ENCODE assay signal across 13 mouse cellular contexts in genomic region chr3:100485390-100486132, GRCm38 (mm10). TPM values are rescaled to one million over a fixed set of nuclear protein-coding genes. Genes with fewer than 3 reads are reported as not detected.
A peak's percentile ranks its signal among the peaks of the same experiment; 100 is the strongest.
DNase-seq lines count a peak whose midpoint lies in the region; ATAC-seq lines count a peak whose summit lies in the region.
"Had no signal": no experiment of that assay in that cellular context is flagged by ENCODE, and none has a peak within 500 bp of the region (broad histone marks: within the 10 kb centered on the region; RNA-seq: fewer than 3 reads in every experiment).

No protein-coding gene starts in this region.

- H3K27ac ChIP-seq in heart, embryonic 14.5 days (replicated peaks in 1 of 2; ENCODE audit: control insufficient read depth in 1 of 2, insufficient read depth in 1 of 2, low read depth in 2 of 2, low read length in 2 of 2): no peak overlapping the region
- H3K27ac ChIP-seq in stomach, embryonic 15.5 days: no peak overlapping the region
- H3K27ac ChIP-seq: heart, adult 2 months; midbrain, embryonic 10.5 days had no signal

- ATAC-seq in heart, embryonic 14.5 days (ENCODE audit: insufficient number of reproducible peaks, insufficient read depth, low FRiP score, low read depth): no peak
- ATAC-seq in stomach, embryonic 15.5 days (ENCODE audit: insufficient read depth, low FRiP score, low read depth): no peak
- ATAC-seq: forebrain, embryonic 16.5 days had no signal

- H3K4me3 ChIP-seq in heart, embryonic 14.5 days (ENCODE audit: control insufficient read depth in 1 of 2, insufficient read depth in 1 of 2, low read depth in 1 of 2, low read length in 2 of 2): no peak overlapping the region
- H3K4me3 ChIP-seq in stomach, embryonic 15.5 days (replicated peaks): peak overlapping the region; percentile 13; the same call in 1 of the 2 replicates
- H3K4me3 ChIP-seq: heart, adult 2 months; midbrain, embryonic 10.5 days had no signal

- H3K4me1 ChIP-seq in heart, embryonic 14.5 days (ENCODE audit: control insufficient read depth in 2 of 2, insufficient read depth in 2 of 2, low read length in 2 of 2): peaks cover 5 to 7% of the 10 kb centered on the region in 2 experiments; a peak in 1 of 4 replicates
- H3K4me1 ChIP-seq in stomach, embryonic 15.5 days: peaks cover 13% of the 10 kb centered on the region; the same call in 1 of the 2 replicates

- peaks cover 30% of the 10 kb centered on the region for H3K27me3 ChIP-seq in heart, embryonic 14.5 days (ENCODE audit: control insufficient read depth, insufficient read depth, low read length)
- H3K27me3 ChIP-seq in stomach, embryonic 15.5 days (replicated peaks): peaks cover 8% of the 10 kb centered on the region; the same call in 1 of the 2 replicates

- H3K4me2 ChIP-seq in heart, embryonic 14.5 days (ENCODE audit: low read length): no peak overlapping the region; the same call in 1 of the 2 replicates
- peak overlapping the region; percentile 30; the same call in 1 of the 2 replicates for H3K4me2 ChIP-seq in stomach, embryonic 15.5 days

- 0 out of 2 replicates have a peak overlapping the region, but pooled peaks have one; percentile 4 for H3K9ac ChIP-seq in heart, embryonic 14.5 days (ENCODE audit: low read length)
- no peak overlapping the region for H3K9ac ChIP-seq in stomach, embryonic 15.5 days

- H3K9me3 ChIP-seq in heart, embryonic 14.5 days (ENCODE audit: control insufficient read depth, low read length): no peaks in the 10 kb centered on the region
- H3K9me3 ChIP-seq in stomach, embryonic 15.5 days: no peaks in the 10 kb centered on the region
- H3K9me3 ChIP-seq: midbrain, embryonic 10.5 days had no signal

- no peaks in the 10 kb centered on the region for H3K36me3 ChIP-seq in heart, embryonic 14.5 days (ENCODE audit: control insufficient read depth, insufficient read depth, low read length)
- no peaks in the 10 kb centered on the region for H3K36me3 ChIP-seq in stomach, embryonic 15.5 days
- H3K36me3 ChIP-seq: midbrain, embryonic 10.5 days had no signal

- no peak for DNase-seq in heart, adult 11 months
- peak; percentile 24 for DNase-seq in retina, postnatal 1 day
- no peak for DNase-seq in retina, embryonic 14.5 days (ENCODE audit: low spot score)
- DNase-seq in kidney, postnatal 14 days: peak; percentile 42
- DNase-seq in right cerebral cortex, adult 18-20 months: no peak
- DNase-seq in urinary bladder, adult 2 months (ENCODE audit: low spot score): no peak
- DNase-seq: heart, adult 2 months; left cerebral cortex, postnatal 4 days; thymus, adult 2 months had no signal

- 47% methylated on average over 11 of the region's 11 CpGs for WGBS in heart, embryonic 14.5 days
- WGBS in stomach, embryonic 15.5 days: 51% methylated on average over 11 of the region's 11 CpGs

RNA-seq across cellular contexts. Expression of gene Tent5c, which starts 3.6 kb away (rescaled TPM):
- 7.7 and 14.8 TPM in 2 replicates for polyA plus RNA-seq in heart, embryonic 14.5 days (2014; fragmentation: Nextera tagmentation; extraction: Ambion mirVana)
- polyA plus RNA-seq in stomach, embryonic 15.5 days (2015; fragmentation: Nextera tagmentation; extraction: Ambion mirVana): 22.6 and 26.0 TPM in 2 replicates
- polyA plus RNA-seq in urinary bladder, adult 2 months (2012; rRNA removed): 1.7 and 1.9 TPM in 2 replicates

Comparison
In these comparisons a context has a peak if more than half of its experiments do, and no peak if none do; other contexts are left out.
1. DNase-seq: peak in retina, postnatal 1 day (single experiment) and kidney, postnatal 14 days (single experiment); none in heart, adult 11 months (single experiment), retina, embryonic 14.5 days (single experiment), right cerebral cortex, adult 18-20 months (single experiment) and urinary bladder, adult 2 months (single experiment).